Mouse (Mus musculus) hindbrain, embryonic 16.5 days (tissue): Measurements from ENCODE around the gene 1700012B07Rik. TPM values are rescaled to one million over a fixed set of nuclear protein-coding genes. Genes with fewer than 3 reads are reported as not detected.

Experiments
- ATAC-seq: fragments of 200-750 bp; cut with Nextera tagmentation; 2 replicates; pipeline ENCODE4 v1.8.0; 2017; ENCODE audit warnings: moderate TSS enrichment, moderate library complexity
- H3K27ac ChIP-seq: fragments of 300-500 bp; sonication (generic); 2 replicates; pipeline ENCODE4 v1.5.1; 2014; ENCODE audit warnings: low read depth, mild to moderate bottlenecking, control low read depth, low read length, moderate library complexity
- H3K27me3 ChIP-seq: fragments of 300-500 bp; sonication (generic); replicated peaks from 2 replicates; pipeline ENCODE4 v1.6.1; 2014; ENCODE audit warnings: low read length; ENCODE audit not compliant: control insufficient read depth, insufficient read depth
- H3K36me3 ChIP-seq: fragments of 300-500 bp; sonication (generic); 2 replicates; pipeline ENCODE4 v1.6.1; 2014; ENCODE audit warnings: mild to moderate bottlenecking, low read length, moderate library complexity, mixed read lengths; ENCODE audit not compliant: control insufficient read depth, insufficient read depth
- H3K4me1 ChIP-seq: fragments of 300-500 bp; sonication (generic); 2 replicates; pipeline ENCODE4 v1.6.1; 2014; ENCODE audit warnings: low read depth, low read length; ENCODE audit not compliant: control insufficient read depth, insufficient read depth
- H3K4me2 ChIP-seq: fragments of 300-500 bp; sonication (generic); 2 replicates; pipeline ENCODE4 v1.6.1; 2014; ENCODE audit warnings: mild to moderate bottlenecking, low read length, control low read depth, moderate library complexity
- H3K4me3 ChIP-seq: fragments of 300-500 bp; sonication (generic); 2 replicates; pipeline ENCODE4 v1.5.1; 2014; ENCODE audit warnings: mild to moderate bottlenecking, low read length, control low read depth, moderate library complexity
- H3K9ac ChIP-seq: fragments of 300-500 bp; sonication (generic); 2 replicates; pipeline ENCODE4 v1.6.1; 2014; ENCODE audit warnings: low read depth, mild to moderate bottlenecking, control low read depth, low read length, moderate library complexity
- H3K9me3 ChIP-seq: fragments of 300-500 bp; sonication (generic); 2 replicates; pipeline ENCODE4 v1.6.1; 2014; ENCODE audit warnings: mild to moderate bottlenecking, low read length, moderate library complexity; ENCODE audit not compliant: control insufficient read depth
- WGBS: fragments of 180-500 bp; shearing (Covaris S2); extraction: QIAGEN DNeasy Blood & Tissue Kit; methylation state at CpG from one replicate; pipeline ENCODE4 v1.1.7; 2014; 5-methylcytosine and 5-hydroxymethylcytosine counted together
- polyA plus RNA-seq: library from polyadenylated mRNA; unstranded; fragments of >200 nt; fragmentation: Nextera tagmentation; extraction: Ambion mirVana; gene quantifications from 2 replicates; pipeline ENCODE4 v1.2.1, GENCODE M21; 2015

Gene 1700012B07Rik
- polyA plus RNA-seq, 1 experiment from 2014 or later = not detected

GRCm38 (mm10) chr11:109816911-109817310 is 10.9 kb downstream of the 1700012B07Rik start:
- Histone ChIP-seq H3K27me3 (no peaks in the 10 kb centered on the region), H3K4me3 (no peak overlapping the region), H3K27ac (no peak overlapping the region), H3K36me3 (no peaks in the 10 kb centered on the region), H3K9me3 (no peaks in the 10 kb centered on the region), H3K4me1 (no peaks in the 10 kb centered on the region), H3K9ac (no peak overlapping the region), H3K4me2 (no peak overlapping the region)
- ATAC-seq = no peak
- 95% methylated on average over 1 of the region's 1 CpGs for WGBS

GRCm38 (mm10) chr11:109811721-109812120 is 16.1 kb downstream of the 1700012B07Rik start:
- no peak overlapping the region for H3K9ac ChIP-seq
- no peaks in the 10 kb centered on the region for H3K4me1 ChIP-seq
- no peak overlapping the region for H3K4me2 ChIP-seq
- H3K36me3 ChIP-seq = no peaks in the 10 kb centered on the region
- H3K9me3 ChIP-seq = no peaks in the 10 kb centered on the region
- no peak for ATAC-seq
- no peak overlapping the region for H3K27ac ChIP-seq
- H3K27me3 ChIP-seq = no peaks in the 10 kb centered on the region
- WGBS = 72% methylated on average over 2 of the region's 2 CpGs
- no peak overlapping the region for H3K4me3 ChIP-seq

- no peak overlapping the region for H3K4me3 ChIP-seq
- no peaks in the 10 kb centered on the region for H3K36me3 ChIP-seq
- no peak for ATAC-seq
- no peaks in the 10 kb centered on the region for H3K4me1 ChIP-seq
- no peaks in the 10 kb centered on the region for H3K9me3 ChIP-seq
- H3K4me2 ChIP-seq = no peak overlapping the region
- no peaks in the 10 kb centered on the region for H3K27me3 ChIP-seq
- H3K27ac ChIP-seq = no peak overlapping the region
- 70% methylated on average over 4 of the region's 4 CpGs for WGBS
- H3K9ac ChIP-seq = no peak overlapping the region
Observed at GRCm38 (mm10) chr11:109809175-109809855, 18.5 kb downstream of the 1700012B07Rik start.

- ATAC-seq = no peak
- Histone ChIP-seq H3K27me3 (no peaks in the 10 kb centered on the region), H3K4me2 (no peak overlapping the region), H3K9me3 (no peaks in the 10 kb centered on the region), H3K9ac (no peak overlapping the region), H3K36me3 (no peaks in the 10 kb centered on the region), H3K4me1 (no peaks in the 10 kb centered on the region), H3K4me3 (no peak overlapping the region), H3K27ac (no peak overlapping the region)
- 71% methylated on average over 1 of the region's 1 CpGs for WGBS
Observed at GRCm38 (mm10) chr11:109801515-109801914, 26.3 kb downstream of the 1700012B07Rik start.

GRCm38 (mm10) chr11:109797531-109797930 is 30.3 kb downstream of the 1700012B07Rik start:
- Histone ChIP-seq H3K4me1 (no peaks in the 10 kb centered on the region), H3K27ac (no peak overlapping the region), H3K9ac (no peak overlapping the region), H3K27me3 (no peaks in the 10 kb centered on the region), H3K9me3 (no peaks in the 10 kb centered on the region), H3K4me3 (no peak overlapping the region), H3K4me2 (no peak overlapping the region), H3K36me3 (no peaks in the 10 kb centered on the region)
- ATAC-seq = no peak
- WGBS = 90% methylated on average over 6 of the region's 6 CpGs

GRCm38 (mm10) chr11:109795536-109795935 is 32.3 kb downstream of the 1700012B07Rik start:
- Histone ChIP-seq H3K9me3 (no peaks in the 10 kb centered on the region), H3K4me3 (no peak overlapping the region), H3K9ac (no peak overlapping the region), H3K36me3 (no peaks in the 10 kb centered on the region), H3K4me2 (no peak overlapping the region), H3K27ac (no peak overlapping the region), H3K4me1 (no peaks in the 10 kb centered on the region), H3K27me3 (no peaks in the 10 kb centered on the region)
- WGBS = 82% methylated on average over 2 of the region's 2 CpGs
- no peak for ATAC-seq

- Histone ChIP-seq H3K27me3 (no peaks in the 10 kb centered on the region), H3K9me3 (no peaks in the 10 kb centered on the region), H3K4me1 (no peaks in the 10 kb centered on the region), H3K4me2 (no peak overlapping the region), H3K9ac (no peak overlapping the region), H3K27ac (no peak overlapping the region), H3K4me3 (no peak overlapping the region), H3K36me3 (no peaks in the 10 kb centered on the region)
- WGBS = 85% methylated on average over 4 of the region's 4 CpGs
- no peak for ATAC-seq
Observed at GRCm38 (mm10) chr11:109793578-109793977, 34.3 kb downstream of the 1700012B07Rik start.

- no peak overlapping the region for H3K27ac ChIP-seq
- no peak for ATAC-seq
- 91% methylated on average over 13 of the region's 13 CpGs for WGBS
- no peaks in the 10 kb centered on the region for H3K9me3 ChIP-seq
- H3K27me3 ChIP-seq = no peaks in the 10 kb centered on the region
- no peaks in the 10 kb centered on the region for H3K4me1 ChIP-seq
- H3K9ac ChIP-seq = no peak overlapping the region
- H3K4me2 ChIP-seq = no peak overlapping the region
- no peak overlapping the region for H3K4me3 ChIP-seq
- H3K36me3 ChIP-seq = no peaks in the 10 kb centered on the region
Observed at GRCm38 (mm10) chr11:109792401-109792997, 35.3 kb downstream of the 1700012B07Rik start.

GRCm38 (mm10) chr11:109791965-109792364 is 35.9 kb downstream of the 1700012B07Rik start:
- no peak overlapping the region for H3K4me3 ChIP-seq
- H3K4me2 ChIP-seq = no peak overlapping the region
- no peak overlapping the region for H3K9ac ChIP-seq
- no peaks in the 10 kb centered on the region for H3K4me1 ChIP-seq
- H3K27me3 ChIP-seq = no peaks in the 10 kb centered on the region
- WGBS = 95% methylated on average over 2 of the region's 2 CpGs
- no peak for ATAC-seq
- H3K36me3 ChIP-seq = no peaks in the 10 kb centered on the region
- no peaks in the 10 kb centered on the region for H3K9me3 ChIP-seq
- no peak overlapping the region for H3K27ac ChIP-seq
